Mouse (Mus musculus) cortical plate, adult 2 months (tissue): ENCODE data around the gene Taf5l.

Experiments
- CTCF ChIP-seq: fragments of 200-500 bp; IDR thresholded peaks from 2 replicates; pipeline ENCODE4 v1.5.1; 2011; ENCODE audit warnings: mild to moderate bottlenecking, control low read depth, low read length; ENCODE audit not compliant: insufficient read depth; ENCODE audit errors: extremely low read depth
- POLR2A ChIP-seq: fragments of 200-500 bp; IDR thresholded peaks from 2 replicates; pipeline ENCODE4 v1.6.1; 2011; ENCODE audit warnings: mild to moderate bottlenecking, low read length, control low read depth; ENCODE audit not compliant: insufficient read depth; ENCODE audit errors: extremely low read depth

GRCm38 (mm10) chr8:123982291-123982793, 38.9 kb downstream of the Taf5l start:
- no peak for TF ChIP-seq POLR2A
- TF ChIP-seq CTCF: no peak
